Mouse (Mus musculus) left cerebral cortex, postnatal 14 days (tissue): ENCODE data around the gene Hoxa6. TPM values are rescaled to one million over a fixed set of nuclear protein-coding genes. Genes with fewer than 3 reads are reported as not detected.

Experiments used
- DNase-seq, 2 experiments: peaks; one replicate each; pipeline ENCODE4 v3.0.0; 2021 to 2022; ENCODE audit warnings: low spot score in 2 of 2, mixed read lengths in 1 of 2
- intact Hi-C: fragments of 180-260 bp; cut with DNase I; formaldehyde crosslinking; loops from one replicate; pipeline ENCODE4 v1.15.1; 2025
- microRNA-seq, 2 experiments: library from miRNA; unstranded; fragments of <30 nt; microRNA quantifications; one replicate each; pipeline ENCODE4 v1.2.0; 2022
- total RNA-seq, 2 experiments: library from RNA; stranded (reverse); gene quantifications; 2 replicates each; pipeline ENCODE4 v1.2.3; 2021

Hoxa6 gene
- total RNA-seq, 2 experiments from 2014 or later = not detected

- intact Hi-C loops = loop anchor here (5.0 to 10.0 kb wide), 2 partner anchors 153 to 154 kb away; partner anchors contain the start of gene Evx1
- DNase-seq = no peak
Measured at GRCm38 (mm10) chr6:52161336-52162092, 47.0 kb downstream of the Hoxa6 start.

GRCm38 (mm10) chr6:52160511-52161335, 47.8 kb downstream of the Hoxa6 start:
- intact Hi-C loops = loop anchor here (5.0 to 10.0 kb wide), 2 partner anchors 153 to 154 kb away; partner anchors contain the start of gene Evx1
- no peak for DNase-seq

GRCm38 (mm10) chr6:52159979-52160378, 48.5 kb downstream of the Hoxa6 start:
- intact Hi-C loops = loop anchor here (5.0 to 10.0 kb wide), 2 partner anchors 153 to 155 kb away; partner anchors contain the start of gene Evx1
- DNase-seq = no peak

GRCm38 (mm10) chr6:52159164-52159761, 49.3 kb downstream of the Hoxa6 start:
- DNase-seq = no peak
- intact Hi-C loops = no loop called here

- intact Hi-C loops = no loop called here
Measured at GRCm38 (mm10) chr6:52158276-52159051, 50.1 kb downstream of the Hoxa6 start, which contains the start of gene Hoxa1. TSS of gene Hoxa1 (minus strand) at chr6:52158317.

GRCm38 (mm10) chr6:52157466-52158275, 50.9 kb downstream of the Hoxa6 start:
- intact Hi-C loops = no loop called here
- DNase-seq = no peak

More at GRCm38 (mm10) chr6:52158276-52159051, 50.1 kb downstream of the Hoxa6 start, which contains the start of gene Hoxa1:
- DNase-seq = no peak

- intact Hi-C loops = no loop called here
- no peak for DNase-seq
Measured at GRCm38 (mm10) chr6:52156551-52157200, 51.8 kb downstream of the Hoxa6 start.

Small RNA genes within 50 kb of the gene (microRNA-seq; reads per million reads assigned to microRNA genes)
- 2.0 to 3.2 reads per million in 2 experiments for gene Mir196b

Other genes starting within 250 kb of the Hoxa6 start
- gene Skap2, start 196.2 kb downstream of the Hoxa6 start, total RNA-seq = 1 to 10 TPM; 6.9 to 7.4 TPM
- not detected for gene Hoxa1, start 50.4 kb downstream of the Hoxa6 start, total RNA-seq
- gene Hoxa2, start 43.9 kb downstream of the Hoxa6 start, total RNA-seq = not detected
- not detected for gene 5730596B20Rik, start 31.2 kb downstream of the Hoxa6 start, total RNA-seq
- not detected for gene Hoxa4, start 17.0 kb downstream of the Hoxa6 start, total RNA-seq
- not detected for gene Hoxa5, start 4.1 kb downstream of the Hoxa6 start, total RNA-seq
- not detected for gene Hoxa3, start 4.6 kb upstream of the Hoxa6 start, total RNA-seq
- not detected for gene Gm28308, start 4.6 kb upstream of the Hoxa6 start, total RNA-seq
- gene Hoxa7, start 13.1 kb upstream of the Hoxa6 start, total RNA-seq = not detected
- not detected for gene Hoxa9, start 22.4 kb upstream of the Hoxa6 start, total RNA-seq
- not detected for gene Hoxa10, start 32.1 kb upstream of the Hoxa6 start, total RNA-seq
- not detected for gene Hoxa11, start 37.1 kb upstream of the Hoxa6 start, total RNA-seq
- not detected for gene Hoxa13, start 52.2 kb upstream of the Hoxa6 start, total RNA-seq
- not detected for gene Evx1, start 104.8 kb upstream of the Hoxa6 start, total RNA-seq